9 mouse cellular contexts compared by ENCODE assay signal in the genomic region with DNA sequence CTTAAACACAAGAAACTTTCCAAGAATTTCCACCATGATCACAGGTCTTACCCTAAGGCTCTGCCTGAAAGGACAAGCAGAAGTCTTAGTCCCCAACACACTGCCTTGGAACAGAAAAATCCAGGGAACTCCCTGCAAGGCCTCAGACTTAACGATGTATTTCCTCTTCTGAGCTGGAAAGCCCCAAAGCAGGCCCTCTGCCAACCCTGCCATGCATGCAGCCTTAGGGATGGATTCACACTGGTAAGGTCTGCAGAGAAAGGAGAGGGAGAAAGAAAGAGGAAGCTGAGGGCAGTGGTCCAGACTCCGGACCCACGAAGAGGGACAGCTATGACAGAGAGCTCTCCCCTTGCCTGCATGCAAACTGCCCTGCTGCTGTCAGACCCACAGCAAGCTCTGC. TPM values are rescaled to one million over a fixed set of nuclear protein-coding genes. Genes with fewer than 3 reads are reported as not detected.
DNase-seq lines count a peak whose midpoint lies in the region; ATAC-seq and TF ChIP-seq lines count a peak whose summit lies in the region.
"Had no signal": no experiment of that assay in that cellular context is flagged by ENCODE, and none has a peak within 500 bp of the region (broad histone marks: within the 10 kb centered on the region; RNA-seq: fewer than 3 reads in every experiment).

No protein-coding gene starts in this region.

- H3K27ac ChIP-seq in forebrain, embryonic 14.5 days (ENCODE audit: low read depth, low read length): 0 out of 2 replicates have a peak overlapping the region, but pooled peaks have one; percentile 39
- H3K27ac ChIP-seq in intestine, embryonic 16.5 days (ENCODE audit: low read length): peak overlapping the region; percentile 69
- peak overlapping the region; percentile 33 for H3K27ac ChIP-seq in lung, postnatal 0 days (ENCODE audit: low read length)

- no peak for TF ChIP-seq CTCF in E14TG2a.4 (conservative IDR thresholded peaks at IDR 0.05; ENCODE audit: low read length)
- TF ChIP-seq CTCF in lung, postnatal 0 days (IDR thresholded peaks at IDR 0.05): no peak

- peak; percentile 58 to 61 for DNase-seq in cerebellum, postnatal 14 days
- DNase-seq in cerebellum, adult 11 months: no peak
- DNase-seq in forebrain, embryonic 14.5 days (ENCODE audit: low spot score): no peak
- DNase-seq in lung, postnatal 0 days (ENCODE audit: low spot score): no peak
- DNase-seq in testis, postnatal 10 days (ENCODE audit: low spot score): peak; percentile 53
- no peak for DNase-seq in thymus, postnatal 36 days

- no peaks in the 10 kb centered on the region for H3K9me3 ChIP-seq in E14TG2a.4 (ENCODE audit: low read length)
- H3K9me3 ChIP-seq in forebrain, embryonic 14.5 days (replicated peaks; ENCODE audit: control insufficient read depth, low read length): no peaks in the 10 kb centered on the region
- H3K9me3 ChIP-seq in intestine, embryonic 16.5 days (ENCODE audit: control insufficient read depth, low read length): no peaks in the 10 kb centered on the region
- no peaks in the 10 kb centered on the region for H3K9me3 ChIP-seq in lung, postnatal 0 days (ENCODE audit: low read length)

- peak overlapping the region; percentile 55 for H3K4me2 ChIP-seq in forebrain, embryonic 14.5 days (ENCODE audit: low read length)
- peak overlapping the region; percentile 43 for H3K4me2 ChIP-seq in intestine, embryonic 16.5 days (ENCODE audit: low read depth, low read length)
- peak overlapping the region; percentile 39 for H3K4me2 ChIP-seq in lung, postnatal 0 days (replicated peaks; ENCODE audit: low read depth, low read length)

- ATAC-seq in forebrain, embryonic 14.5 days: no peak
- ATAC-seq in intestine, embryonic 16.5 days: no peak
- ATAC-seq in lung, postnatal 0 days: no peak

- TF ChIP-seq EP300 in lung, postnatal 0 days (IDR thresholded peaks at IDR 0.05): no peak

- WGBS in forebrain, embryonic 14.5 days: 46% methylated on average over 3 of the region's 3 CpGs
- WGBS in intestine, embryonic 16.5 days: 29% methylated on average over 3 of the region's 3 CpGs
- 6% methylated on average over 3 of the region's 3 CpGs for WGBS in lung, postnatal 0 days

- H3K4me1 ChIP-seq in E14TG2a.4 (replicated peaks; ENCODE audit: low read depth, low read length): peaks cover 75% of the 10 kb centered on the region
- peaks cover 8% of the 10 kb centered on the region; the same call in 1 of the 2 replicates for H3K4me1 ChIP-seq in forebrain, embryonic 14.5 days (ENCODE audit: control insufficient read depth, insufficient read depth, low read length)
- peaks cover 23% of the 10 kb centered on the region for H3K4me1 ChIP-seq in intestine, embryonic 16.5 days (ENCODE audit: control insufficient read depth, insufficient read depth, low read length)
- peaks cover 9% of the 10 kb centered on the region for H3K4me1 ChIP-seq in lung, postnatal 0 days (ENCODE audit: insufficient read depth, low read depth, low read length)

- H3K36me3 ChIP-seq in E14TG2a.4 (ENCODE audit: insufficient read depth, low read length): peaks cover 20% of the 10 kb centered on the region; the same call in 1 of the 2 replicates
- H3K36me3 ChIP-seq in forebrain, embryonic 14.5 days (ENCODE audit: control insufficient read depth, insufficient read depth, low read length): no peaks in the 10 kb centered on the region
- no peaks in the 10 kb centered on the region for H3K36me3 ChIP-seq in intestine, embryonic 16.5 days (ENCODE audit: control insufficient read depth, insufficient read depth, low read length)
- no peaks in the 10 kb centered on the region for H3K36me3 ChIP-seq in lung, postnatal 0 days (ENCODE audit: insufficient read depth, low read length)

- peak overlapping the region; percentile 40; the same call in 1 of the 2 replicates for H3K9ac ChIP-seq in forebrain, embryonic 14.5 days (ENCODE audit: low read length)
- peak overlapping the region; percentile 52 for H3K9ac ChIP-seq in intestine, embryonic 16.5 days (ENCODE audit: low read depth, low read length)
- no peak overlapping the region for H3K9ac ChIP-seq in lung, postnatal 0 days (replicated peaks; ENCODE audit: low read depth)

- peak overlapping the region; percentile 68 for H3K4me3 ChIP-seq in E14TG2a.4 (replicated peaks; ENCODE audit: low read length)
- H3K4me3 ChIP-seq in forebrain, embryonic 14.5 days (ENCODE audit: low read depth, low read length): peak overlapping the region; percentile 16
- H3K4me3 ChIP-seq in intestine, embryonic 16.5 days (ENCODE audit: low read length): peak overlapping the region; percentile 30
- H3K4me3 ChIP-seq in lung, postnatal 0 days (ENCODE audit: low read depth, low read length): no peak overlapping the region
- H3K4me3 ChIP-seq: erythroblast, embryonic 14.5 days had no signal

- peaks cover 11% of the 10 kb centered on the region for H3K27me3 ChIP-seq in E14TG2a.4 (ENCODE audit: insufficient read depth, low read length)
- H3K27me3 ChIP-seq in forebrain, embryonic 14.5 days (replicated peaks; ENCODE audit: control insufficient read depth, insufficient read depth, low read length): no peaks in the 10 kb centered on the region; the same call in 1 of the 2 replicates
- H3K27me3 ChIP-seq in intestine, embryonic 16.5 days (replicated peaks; ENCODE audit: control insufficient read depth, insufficient read depth, low read length): no peaks in the 10 kb centered on the region
- no peaks in the 10 kb centered on the region for H3K27me3 ChIP-seq in lung, postnatal 0 days (replicated peaks; ENCODE audit: insufficient read depth, low read length)

RNA-seq across cellular contexts. Expression of gene Smurf1, which starts 2.2 kb away (rescaled TPM):
- polyA plus RNA-seq in forebrain, embryonic 14.5 days (2014; fragmentation: Nextera tagmentation; extraction: Ambion mirVana): 16.5 and 22.7 TPM in 2 replicates
- 3.5 and 5.0 TPM in 2 replicates for polyA plus RNA-seq in intestine, embryonic 16.5 days (2015; fragmentation: Nextera tagmentation; extraction: Ambion mirVana)
- 12.5 and 13.2 TPM in 2 replicates for polyA plus RNA-seq in lung, postnatal 0 days (2015; fragmentation: Nextera tagmentation; extraction: Ambion mirVana)

Comparison
In these comparisons a context has a peak if more than half of its experiments do, and no peak if none do; other contexts are left out.
1. DNase-seq: peak in cerebellum, postnatal 14 days (2 of 2) and testis, postnatal 10 days (single experiment); none in cerebellum, adult 11 months (single experiment), forebrain, embryonic 14.5 days (single experiment), lung, postnatal 0 days (single experiment) and thymus, postnatal 36 days (0 of 2).
2. Peak in every context shown above with its lines, with median percentiles within 50 percentile points of each other: H3K27ac ChIP-seq and H3K4me2 ChIP-seq.